Mouse (Mus musculus): ENCODE measurements around the gene Fzr1. TPM values are rescaled to one million over a fixed set of nuclear protein-coding genes. Genes with fewer than 3 reads are reported as not detected.

Fzr1 gene
- polyA plus RNA-seq, 1 experiment from 2014 or later = 119 TPM

- Histone ChIP-seq H3K4me2 (replicated peaks) (no peak overlapping the region), H3K4me1 (replicated peaks; ENCODE audit: control insufficient read depth, insufficient read depth, low read length) (peaks cover 51% of the 10 kb centered on the region), H3K27me3 (ENCODE audit: control insufficient read depth, insufficient read depth, low read length) (peaks cover 15% of the 10 kb centered on the region; the same call in 1 of the 2 replicates), H3K9ac (no peak overlapping the region), H3K27ac (no peak overlapping the region), H3K4me3 (replicated peaks; ENCODE audit: low read length) (no peak overlapping the region), H3K36me3 (replicated peaks; ENCODE audit: control insufficient read depth, insufficient read depth) (peaks cover 80% of the 10 kb centered on the region), H3K9me3 (ENCODE audit: control insufficient read depth, low read length) (no peaks in the 10 kb centered on the region)
- 18% methylated on average over 9 of the region's 9 CpGs for WGBS
- ATAC-seq (ENCODE audit: low FRiP score) (no peak), DNase-seq (ENCODE audit: low spot score) (no peak)
Measured at GRCm38 (mm10) chr10:81404082-81404481, 25.8 kb upstream of the Fzr1 start.

GRCm38 (mm10) chr10:81403511-81403910 lies 25.2 kb upstream of the Fzr1 start:
- peaks cover 51% of the 10 kb centered on the region for H3K4me1 ChIP-seq (replicated peaks; ENCODE audit: control insufficient read depth, insufficient read depth, low read length)
- DNase-seq (ENCODE audit: low spot score) (peak; percentile 47), ATAC-seq (ENCODE audit: low FRiP score) (no peak)
- peak overlapping the region; percentile 31; the same call in 1 of the 2 replicates for H3K9ac ChIP-seq
- peaks cover 85% of the 10 kb centered on the region for H3K36me3 ChIP-seq (replicated peaks; ENCODE audit: control insufficient read depth, insufficient read depth)
- H3K9me3 ChIP-seq (ENCODE audit: control insufficient read depth, low read length) = no peaks in the 10 kb centered on the region
- 0 out of 2 replicates have a peak, but pooled peaks cover 10% of the 10 kb centered on the region for H3K27me3 ChIP-seq (ENCODE audit: control insufficient read depth, insufficient read depth, low read length)
- no peak overlapping the region for H3K4me3 ChIP-seq (replicated peaks; ENCODE audit: low read length)
- peak overlapping the region; percentile 74 for H3K27ac ChIP-seq
- H3K4me2 ChIP-seq (replicated peaks) = no peak overlapping the region
- 29% methylated on average over 10 of the region's 10 CpGs for WGBS

DNA sequence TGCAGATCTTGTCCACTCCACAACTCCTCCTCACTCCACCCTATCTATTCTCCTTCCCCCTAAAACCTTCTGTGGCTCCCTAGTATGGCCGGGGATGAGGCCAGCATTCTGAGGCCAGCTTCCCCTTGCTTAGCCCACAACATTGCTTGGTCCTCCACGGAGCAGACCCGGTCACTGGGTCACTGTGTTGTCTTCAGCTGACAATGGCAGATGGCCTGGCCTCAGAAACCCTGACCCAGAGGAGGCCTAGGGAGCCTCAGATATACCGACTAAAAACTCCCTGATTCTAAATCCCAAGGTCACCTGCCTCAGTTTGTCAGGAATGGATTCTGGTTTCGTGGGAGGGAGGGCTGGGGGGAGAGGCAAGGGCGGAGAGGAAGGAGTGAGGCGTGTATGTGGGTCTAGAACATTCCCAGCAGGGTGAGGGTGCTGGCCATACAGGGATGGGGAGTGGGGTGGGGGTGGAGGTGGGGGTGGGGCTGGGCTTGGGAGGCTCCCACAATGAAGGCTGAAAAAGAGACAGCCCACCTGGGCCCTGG lies 24.0 kb upstream of the Fzr1 start:
- DNase-seq (ENCODE audit: low spot score) = no peak
- ATAC-seq (ENCODE audit: low FRiP score) = peak; percentile 3; the same call in 1 of the 2 replicates
- Histone ChIP-seq H3K4me2 (replicated peaks) (0 out of 2 replicates have a peak overlapping the region, but pooled peaks have one; percentile 15), H3K4me3 (replicated peaks; ENCODE audit: low read length) (no peak overlapping the region), H3K9ac (no peak overlapping the region), H3K27me3 (ENCODE audit: control insufficient read depth, insufficient read depth, low read length) (0 out of 2 replicates have a peak, but pooled peaks cover 3% of the 10 kb centered on the region), H3K9me3 (ENCODE audit: control insufficient read depth, low read length) (no peaks in the 10 kb centered on the region), H3K27ac (peak overlapping the region; percentile 74), H3K4me1 (replicated peaks; ENCODE audit: control insufficient read depth, insufficient read depth, low read length) (peaks cover 39% of the 10 kb centered on the region), H3K36me3 (replicated peaks; ENCODE audit: control insufficient read depth, insufficient read depth) (peaks cover 80% of the 10 kb centered on the region)
- WGBS = 9% methylated on average over 7 of the region's 7 CpGs

GRCm38 (mm10) chr10:81401521-81402226 lies 23.4 kb upstream of the Fzr1 start:
- peaks cover 75% of the 10 kb centered on the region for H3K36me3 ChIP-seq (replicated peaks; ENCODE audit: control insufficient read depth, insufficient read depth)
- peak overlapping the region; percentile 27; the same call in 1 of the 2 replicates for H3K4me2 ChIP-seq (replicated peaks)
- ATAC-seq (ENCODE audit: low FRiP score) (peak; percentile 67), DNase-seq (ENCODE audit: low spot score) (peak; percentile 68)
- no peak overlapping the region for H3K4me3 ChIP-seq (replicated peaks; ENCODE audit: low read length)
- peak overlapping the region; percentile 74 for H3K27ac ChIP-seq
- no peaks in the 10 kb centered on the region for H3K9me3 ChIP-seq (ENCODE audit: control insufficient read depth, low read length)
- peak overlapping the region; percentile 16; the same call in 1 of the 2 replicates for H3K9ac ChIP-seq
- H3K27me3 ChIP-seq (ENCODE audit: control insufficient read depth, insufficient read depth, low read length) = no peaks in the 10 kb centered on the region
- 6% methylated on average over 18 of the region's 18 CpGs for WGBS
- peaks cover 32% of the 10 kb centered on the region for H3K4me1 ChIP-seq (replicated peaks; ENCODE audit: control insufficient read depth, insufficient read depth, low read length)

DNA sequence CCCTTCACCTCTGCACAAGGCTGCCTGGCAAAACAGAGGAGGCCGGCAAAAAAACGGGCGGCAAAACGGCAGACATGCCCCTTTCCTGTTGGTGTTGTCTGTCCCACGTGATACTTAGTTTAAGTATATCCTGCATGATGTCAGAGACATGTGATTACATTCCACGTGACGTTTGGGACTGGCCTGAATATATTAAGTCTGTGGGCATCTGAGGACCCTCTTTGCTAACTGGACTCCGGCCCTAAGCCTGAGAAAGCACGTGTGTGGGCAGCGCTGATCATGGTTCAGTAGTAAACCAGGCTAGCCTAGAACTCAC lies 22.8 kb upstream of the Fzr1 start:
- Histone ChIP-seq H3K9me3 (ENCODE audit: control insufficient read depth, low read length) (no peaks in the 10 kb centered on the region), H3K4me3 (replicated peaks; ENCODE audit: low read length) (no peak overlapping the region), H3K27me3 (ENCODE audit: control insufficient read depth, insufficient read depth, low read length) (no peaks in the 10 kb centered on the region), H3K4me1 (replicated peaks; ENCODE audit: control insufficient read depth, insufficient read depth, low read length) (peaks cover 29% of the 10 kb centered on the region), H3K36me3 (replicated peaks; ENCODE audit: control insufficient read depth, insufficient read depth) (peaks cover 70% of the 10 kb centered on the region), H3K9ac (peak overlapping the region; percentile 16; the same call in 1 of the 2 replicates), H3K4me2 (replicated peaks) (peak overlapping the region; percentile 27; the same call in 1 of the 2 replicates), H3K27ac (peak overlapping the region; percentile 74)
- WGBS = 24% methylated on average over 10 of the region's 10 CpGs
- DNase-seq (ENCODE audit: low spot score) (peak; percentile 39), ATAC-seq (ENCODE audit: low FRiP score) (no peak)

DNA sequence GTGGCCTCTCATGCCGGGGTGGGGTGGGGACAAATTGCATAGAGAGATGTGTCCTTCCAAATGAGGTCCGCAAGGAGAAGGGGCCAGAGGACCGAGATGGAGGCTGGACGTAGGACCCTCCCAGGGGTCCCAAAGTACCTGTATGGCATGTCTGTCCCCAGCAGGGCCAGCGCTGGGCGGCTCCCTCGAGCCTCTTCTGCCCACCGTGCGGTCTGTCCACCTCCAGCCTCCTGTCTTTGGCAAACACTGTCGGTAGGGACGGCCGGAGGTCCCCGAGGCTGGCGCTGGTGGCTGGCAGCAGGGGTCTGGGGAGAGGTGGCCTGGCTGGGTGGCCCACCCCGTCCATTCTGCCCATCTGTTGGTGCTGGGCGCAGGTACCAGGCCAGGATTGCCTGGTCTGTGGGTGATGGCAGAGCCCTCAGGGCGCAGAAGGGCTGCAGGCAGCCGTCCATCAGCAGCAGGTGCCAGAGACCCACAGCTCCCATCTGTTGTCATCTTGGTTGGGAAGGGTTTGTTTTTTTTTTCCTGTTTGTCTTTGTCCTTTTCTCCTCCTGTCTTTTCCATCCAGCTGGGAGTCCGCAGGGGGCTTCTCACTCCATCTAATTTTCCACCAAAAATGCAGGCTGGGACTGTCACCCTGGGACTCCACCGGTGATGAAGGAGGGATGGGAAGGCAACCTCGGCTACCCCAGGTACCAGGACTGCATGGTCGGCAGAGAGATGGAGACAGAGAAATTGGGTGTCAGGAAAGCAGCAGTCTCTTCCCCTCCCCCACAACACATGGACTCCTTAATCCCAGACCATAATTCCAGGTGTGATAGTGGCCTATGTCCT lies 22.3 kb upstream of the Fzr1 start:
- peaks cover 64% of the 10 kb centered on the region for H3K36me3 ChIP-seq (replicated peaks; ENCODE audit: control insufficient read depth, insufficient read depth)
- H3K27ac ChIP-seq = no peak overlapping the region
- 0 out of 2 replicates have a peak overlapping the region, but pooled peaks have one; percentile 7 for H3K9ac ChIP-seq
- H3K27me3 ChIP-seq (ENCODE audit: control insufficient read depth, insufficient read depth, low read length) = no peaks in the 10 kb centered on the region
- DNase-seq (ENCODE audit: low spot score) = no peak
- no peaks in the 10 kb centered on the region for H3K9me3 ChIP-seq (ENCODE audit: control insufficient read depth, low read length)
- WGBS = 35% methylated on average over 22 of the region's 22 CpGs
- H3K4me2 ChIP-seq (replicated peaks) = peak overlapping the region; percentile 27
- ATAC-seq (ENCODE audit: low FRiP score) = no peak
- H3K4me3 ChIP-seq (replicated peaks; ENCODE audit: low read length) = no peak overlapping the region
- peaks cover 29% of the 10 kb centered on the region for H3K4me1 ChIP-seq (replicated peaks; ENCODE audit: control insufficient read depth, insufficient read depth, low read length)

DNA sequence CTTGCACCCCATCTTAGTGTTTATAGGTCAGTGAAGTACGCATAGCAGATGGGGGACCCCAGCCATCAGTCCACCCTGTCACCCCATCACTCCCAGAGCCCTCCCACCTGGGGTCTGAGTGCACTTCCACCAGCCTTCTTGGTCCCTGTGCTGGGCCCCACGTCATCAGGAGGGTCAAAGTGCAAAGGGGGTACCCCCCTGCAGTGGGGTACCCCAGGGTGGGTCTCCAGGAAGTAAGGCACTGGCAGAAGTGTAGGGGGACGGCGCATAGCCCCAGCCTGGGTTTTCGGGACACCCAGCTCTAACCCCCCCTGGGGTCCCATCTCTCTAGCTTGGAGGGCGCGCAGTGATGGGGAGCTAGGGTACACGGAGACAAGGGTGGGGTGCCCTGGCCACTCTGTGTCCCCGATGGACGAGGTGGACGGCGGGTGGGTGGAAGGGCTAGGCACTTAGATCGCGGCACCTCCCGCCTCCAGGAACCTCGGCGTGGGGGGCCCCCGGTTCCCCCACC lies 21.5 kb upstream of the Fzr1 start:
- H3K9ac ChIP-seq = no peak overlapping the region
- no peak overlapping the region for H3K27ac ChIP-seq
- H3K9me3 ChIP-seq (ENCODE audit: control insufficient read depth, low read length) = no peaks in the 10 kb centered on the region
- DNase-seq (ENCODE audit: low spot score) (no peak), ATAC-seq (ENCODE audit: low FRiP score) (no peak)
- H3K4me2 ChIP-seq (replicated peaks) = peak overlapping the region; percentile 27
- 70% methylated on average over 18 of the region's 18 CpGs for WGBS
- H3K4me3 ChIP-seq (replicated peaks; ENCODE audit: low read length) = no peak overlapping the region
- H3K4me1 ChIP-seq (replicated peaks; ENCODE audit: control insufficient read depth, insufficient read depth, low read length) = peaks cover 29% of the 10 kb centered on the region
- H3K36me3 ChIP-seq (replicated peaks; ENCODE audit: control insufficient read depth, insufficient read depth) = peaks cover 57% of the 10 kb centered on the region
- H3K27me3 ChIP-seq (ENCODE audit: control insufficient read depth, insufficient read depth, low read length) = no peaks in the 10 kb centered on the region

- H3K9ac ChIP-seq = no peak overlapping the region
- ATAC-seq (ENCODE audit: low FRiP score) (no peak), DNase-seq (ENCODE audit: low spot score) (no peak)
- 0 out of 2 replicates have a peak overlapping the region, but pooled peaks have one; percentile 27 for H3K4me2 ChIP-seq (replicated peaks)
- H3K36me3 ChIP-seq (replicated peaks; ENCODE audit: control insufficient read depth, insufficient read depth) = peaks cover 51% of the 10 kb centered on the region
- WGBS = 64% methylated on average over 5 of the region's 5 CpGs
- no peak overlapping the region for H3K27ac ChIP-seq
- no peak overlapping the region for H3K4me3 ChIP-seq (replicated peaks; ENCODE audit: low read length)
- H3K9me3 ChIP-seq (ENCODE audit: control insufficient read depth, low read length) = no peaks in the 10 kb centered on the region
- no peaks in the 10 kb centered on the region for H3K27me3 ChIP-seq (ENCODE audit: control insufficient read depth, insufficient read depth, low read length)
- H3K4me1 ChIP-seq (replicated peaks; ENCODE audit: control insufficient read depth, insufficient read depth, low read length) = peaks cover 29% of the 10 kb centered on the region
Measured at GRCm38 (mm10) chr10:81399296-81399695, 21.0 kb upstream of the Fzr1 start.

DNA sequence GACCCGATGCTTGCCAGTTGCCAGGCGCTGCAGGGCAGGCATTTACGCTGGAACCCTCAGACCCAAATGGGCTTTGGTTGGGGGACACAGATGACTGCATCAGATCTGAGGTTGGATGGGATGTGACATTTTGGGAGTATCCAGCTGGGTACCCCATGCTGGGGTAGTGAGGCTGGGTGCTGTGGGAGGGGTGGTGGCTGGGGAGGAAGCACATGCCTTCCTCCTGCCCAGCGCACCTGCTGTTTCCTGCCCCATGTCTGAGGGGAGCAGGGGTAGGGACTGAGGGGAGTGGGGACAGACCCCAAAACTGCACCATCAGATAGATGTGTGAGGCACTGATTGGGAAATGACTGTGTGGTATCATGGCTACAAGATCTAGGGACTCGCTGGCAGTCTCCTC lies 18.4 kb upstream of the Fzr1 start:
- DNase-seq (ENCODE audit: low spot score) (no peak), ATAC-seq (ENCODE audit: low FRiP score) (no peak)
- peaks cover 10% of the 10 kb centered on the region for H3K4me1 ChIP-seq (replicated peaks; ENCODE audit: control insufficient read depth, insufficient read depth, low read length)
- H3K4me2 ChIP-seq (replicated peaks) = no peak overlapping the region
- no peaks in the 10 kb centered on the region for H3K9me3 ChIP-seq (ENCODE audit: control insufficient read depth, low read length)
- H3K27me3 ChIP-seq (ENCODE audit: control insufficient read depth, insufficient read depth, low read length) = no peaks in the 10 kb centered on the region
- H3K27ac ChIP-seq = no peak overlapping the region
- peaks cover 35% of the 10 kb centered on the region for H3K36me3 ChIP-seq (replicated peaks; ENCODE audit: control insufficient read depth, insufficient read depth)
- no peak overlapping the region for H3K9ac ChIP-seq
- WGBS = 38% methylated on average over 5 of the region's 5 CpGs
- no peak overlapping the region for H3K4me3 ChIP-seq (replicated peaks; ENCODE audit: low read length)
